Mouse (Mus musculus): ENCODE data around the gene Enox1.
A peak's percentile ranks its signal among the peaks of the same experiment; 100 is the strongest.
"Not testable (repeated sequence)": the region's sequence is repeated elsewhere in the genome, so short reads cannot be mapped to it uniquely, and the experiment has no call there.

Enox1 gene

GRCm38 (mm10) chr14:77156222-77156910 lies at the start of gene Enox1:
Gene Enox1, plus strand, starts transcription at chr14:77156763.
- peak; percentile 85 for DNase-seq (ENCODE audit: low spot score)

- DNase-seq (ENCODE audit: low spot score), result not testable (repeated sequence)
Measured at GRCm38 (mm10) chr14:77110622-77111021, 45.9 kb upstream of the Enox1 start.

GRCm38 (mm10) chr14:77130612-77131011 lies 26.0 kb upstream of the Enox1 start:
- no peak for DNase-seq (ENCODE audit: low spot score)

- DNase-seq (ENCODE audit: low spot score), result no peak
Measured at GRCm38 (mm10) chr14:77136936-77137335, 19.6 kb upstream of the Enox1 start.

DNA sequence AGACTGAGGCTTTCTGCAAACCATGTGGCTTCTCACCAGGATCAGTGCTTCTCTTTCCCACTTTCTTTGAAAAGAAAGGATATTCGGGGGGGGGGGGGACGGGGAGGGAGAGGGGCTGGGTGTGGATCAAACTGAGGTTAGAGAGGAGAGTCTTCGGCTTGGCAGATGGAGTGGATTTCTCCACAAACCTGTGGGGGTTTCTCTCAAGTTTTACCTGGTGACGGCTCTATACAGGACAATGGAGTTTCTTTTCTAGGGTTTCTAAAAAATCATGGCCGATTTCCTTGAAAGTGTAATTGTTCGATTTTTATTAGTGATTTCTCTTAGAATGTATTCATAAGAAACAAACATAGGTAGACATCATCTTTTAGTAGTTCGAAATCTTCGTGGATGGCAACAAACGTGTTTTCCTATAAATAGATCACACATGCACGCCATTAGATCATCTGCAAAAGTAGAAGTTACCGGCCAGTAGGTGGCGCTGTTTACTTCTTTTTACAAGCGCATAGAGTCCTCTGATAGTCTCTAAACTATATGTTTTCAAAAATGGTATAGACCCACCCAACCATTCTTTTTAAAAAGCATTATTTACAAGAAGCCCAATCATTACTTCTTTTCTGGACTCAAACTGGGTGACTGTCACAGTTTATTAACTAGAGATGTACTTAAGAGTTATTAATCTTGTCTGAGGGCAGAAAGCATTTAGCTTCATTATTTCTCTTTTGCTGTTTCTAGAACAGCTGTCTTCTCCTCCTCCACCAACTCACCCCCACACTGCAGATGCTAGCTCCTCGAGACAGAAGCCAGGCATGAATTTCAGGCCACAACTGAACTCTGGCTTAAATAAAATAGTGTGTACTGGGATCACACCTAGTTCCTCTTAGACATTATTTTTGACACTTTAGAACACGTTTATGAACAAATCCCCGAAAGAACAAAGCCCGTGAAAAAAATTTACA lies 15.0 kb upstream of the Enox1 start:
- DNase-seq (ENCODE audit: low spot score), result peak; percentile 90

DNA sequence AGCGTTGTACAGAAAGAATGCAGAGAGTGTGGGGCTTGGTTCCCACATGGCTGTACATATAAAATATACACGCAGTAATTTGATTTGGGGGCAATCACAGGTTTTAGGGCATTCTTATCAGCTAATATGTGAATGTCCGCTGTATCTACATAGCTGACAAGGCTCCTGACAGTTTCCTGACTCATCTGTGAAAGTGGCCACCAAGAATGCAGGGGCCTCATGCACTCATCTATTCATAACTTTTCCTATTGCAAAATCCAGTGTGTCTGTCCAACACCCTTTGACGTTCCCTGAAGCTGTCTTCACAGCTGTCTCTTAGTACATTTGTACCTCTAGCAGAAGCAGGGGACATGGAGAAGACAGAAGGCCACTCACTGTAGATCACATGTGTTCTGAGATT lies 11.5 kb upstream of the Enox1 start:
- DNase-seq (ENCODE audit: low spot score), result no peak

GRCm38 (mm10) chr14:77147635-77148034 lies 8.9 kb upstream of the Enox1 start:
- no peak for DNase-seq (ENCODE audit: low spot score)

DNA sequence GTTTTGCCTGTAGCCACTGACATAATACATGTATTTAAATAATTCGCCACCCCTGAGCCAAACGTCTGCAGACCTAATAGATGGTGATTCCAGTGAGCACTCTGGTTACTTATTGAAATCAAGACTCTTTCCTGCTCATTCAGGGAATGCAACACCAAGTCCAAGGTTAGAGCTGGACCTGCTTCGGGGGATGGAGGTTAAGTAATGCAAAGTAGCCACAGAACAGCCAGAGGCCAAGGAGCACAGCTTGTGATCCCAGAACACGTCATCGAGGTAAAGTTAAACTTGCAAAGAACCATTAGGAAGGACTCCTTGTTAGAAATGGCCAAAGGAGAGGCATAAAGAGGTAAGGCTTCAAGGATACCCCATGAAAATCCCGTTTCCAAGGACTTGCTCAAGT lies 6.0 kb upstream of the Enox1 start:
- DNase-seq (ENCODE audit: low spot score), result no peak

DNA sequence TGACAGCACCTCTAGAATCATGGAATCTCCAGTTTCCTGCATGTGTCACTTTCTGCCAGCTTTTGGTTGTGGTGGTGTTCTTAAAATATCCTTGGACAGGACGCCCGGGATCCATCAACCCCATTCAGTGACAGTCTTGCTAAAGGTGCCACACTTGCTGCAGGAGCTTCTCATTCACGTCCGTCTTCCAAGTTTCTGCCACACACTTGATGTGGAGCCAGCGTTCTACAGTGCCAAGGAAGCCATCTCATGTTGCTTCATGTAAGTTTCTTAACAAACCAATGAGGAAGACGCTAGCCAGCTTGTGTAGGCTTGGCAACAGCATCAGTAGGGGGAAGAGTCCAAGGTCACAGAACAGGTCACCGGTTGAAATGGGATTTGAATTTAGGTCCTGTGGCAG lies 5.1 kb upstream of the Enox1 start:
- DNase-seq (ENCODE audit: low spot score), result no peak

DNA sequence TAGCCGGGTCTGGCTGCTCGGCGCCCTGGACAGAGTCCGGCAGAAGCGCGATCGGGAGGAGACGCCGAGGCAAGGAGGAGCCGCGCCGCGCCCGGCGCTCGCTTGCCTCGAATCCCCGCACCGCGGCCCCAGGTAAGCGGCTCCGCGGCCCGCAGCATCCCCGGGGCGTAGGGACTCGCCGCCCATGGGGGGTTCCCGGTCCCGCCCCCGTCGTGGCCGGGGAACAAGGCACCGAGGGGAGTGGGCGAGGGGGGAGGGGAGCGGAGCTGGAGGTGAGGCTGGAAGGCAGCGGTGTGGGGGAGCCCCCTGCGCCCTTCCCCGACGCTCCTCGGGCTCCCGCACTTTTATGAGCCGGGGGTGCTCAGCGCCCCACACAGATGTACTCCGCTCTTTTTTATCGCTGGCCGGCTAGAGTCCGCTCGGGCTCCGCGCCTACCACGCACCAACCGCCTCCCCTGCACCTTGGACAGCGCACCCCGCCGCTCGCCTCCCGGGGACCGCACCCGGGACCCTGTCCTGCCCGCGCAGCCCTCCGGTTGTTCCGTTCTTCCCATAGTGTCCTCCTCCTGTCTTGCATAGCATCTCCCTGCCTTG lies 445 bp downstream of the Enox1 start:
- peak; percentile 66 for DNase-seq (ENCODE audit: low spot score)

- peak; percentile 84 for DNase-seq (ENCODE audit: low spot score)
Measured at GRCm38 (mm10) chr14:77157505-77157911, 945 bp downstream of the Enox1 start.

DNA sequence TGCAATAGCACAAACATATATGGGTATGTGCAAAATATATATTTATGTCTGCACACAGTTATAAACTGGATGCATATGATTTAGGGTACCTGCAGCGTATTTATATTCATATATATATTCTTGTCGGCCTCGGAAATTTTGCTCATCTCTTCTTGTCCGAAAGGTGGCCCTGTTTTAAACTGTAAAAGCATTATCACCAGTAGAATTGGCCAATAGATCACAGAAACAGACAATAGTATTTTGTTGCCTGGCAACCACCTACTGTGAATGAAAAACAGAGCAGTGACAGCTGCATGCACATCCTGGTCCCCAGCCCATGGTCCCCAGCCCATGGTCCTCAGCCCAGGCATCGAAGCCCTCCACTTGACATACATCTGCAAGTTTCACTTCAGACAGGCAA lies 2.8 kb downstream of the Enox1 start:
- DNase-seq (ENCODE audit: low spot score), result no peak

DNA sequence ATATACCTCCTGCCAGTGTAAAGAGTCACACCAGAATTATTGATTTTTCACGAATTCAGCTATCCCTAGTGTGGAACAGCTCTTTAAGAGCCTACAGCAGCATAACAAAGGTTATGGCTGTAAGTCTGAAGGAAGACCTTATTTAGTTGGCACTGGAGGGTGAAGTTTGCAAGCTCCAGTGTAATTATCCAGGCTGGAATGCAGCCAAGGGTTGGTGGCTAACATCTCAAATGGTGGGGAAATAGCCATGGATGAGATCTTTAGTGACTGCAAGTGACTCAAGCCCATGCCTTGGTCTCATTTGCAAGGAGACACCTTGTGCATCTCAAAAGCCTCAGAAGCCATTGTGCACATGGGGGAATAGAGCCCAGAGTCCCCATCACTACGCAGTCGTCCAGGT lies 5.9 kb downstream of the Enox1 start:
- no peak for DNase-seq (ENCODE audit: low spot score)

DNA sequence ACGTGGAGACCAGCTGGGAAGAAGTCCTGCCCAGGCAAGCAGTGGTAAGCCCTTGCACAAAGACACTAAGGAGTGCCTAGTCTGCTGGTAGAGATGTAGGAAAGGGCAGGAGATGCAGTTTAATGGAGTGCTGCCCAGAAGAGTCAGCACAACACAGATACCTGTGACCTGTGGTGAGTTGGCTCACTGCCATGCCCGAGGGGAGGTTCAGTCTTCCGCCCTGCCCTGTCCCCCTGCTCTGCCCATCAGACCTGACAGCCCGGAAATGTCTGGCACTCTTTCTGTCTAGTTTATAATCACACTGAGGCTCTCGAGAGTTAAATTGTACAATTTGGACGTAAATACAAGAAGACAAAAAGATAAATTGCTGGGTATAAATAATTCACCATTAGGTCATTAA lies 7.8 kb downstream of the Enox1 start:
- DNase-seq (ENCODE audit: low spot score), result peak; percentile 48

DNA sequence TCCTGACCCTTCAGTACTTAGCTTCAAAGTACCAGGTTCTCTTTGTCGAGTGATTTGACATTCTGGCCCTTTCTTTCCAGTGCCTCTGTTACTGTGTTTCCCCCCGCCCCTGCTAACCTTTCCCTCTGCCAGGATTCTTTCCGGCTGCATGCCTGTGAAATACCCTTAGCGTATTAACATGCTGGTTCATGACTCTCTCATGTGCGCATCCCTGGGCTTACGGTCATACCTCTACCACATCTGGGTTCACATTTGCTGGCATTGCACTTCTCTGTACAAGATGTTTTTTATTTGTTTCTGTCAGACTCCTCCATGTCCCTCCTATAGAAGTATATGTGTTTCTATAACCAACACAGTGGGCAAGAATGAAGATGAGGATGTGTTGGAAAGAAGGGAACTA lies 11.6 kb downstream of the Enox1 start:
- DNase-seq (ENCODE audit: low spot score), result no peak

DNA sequence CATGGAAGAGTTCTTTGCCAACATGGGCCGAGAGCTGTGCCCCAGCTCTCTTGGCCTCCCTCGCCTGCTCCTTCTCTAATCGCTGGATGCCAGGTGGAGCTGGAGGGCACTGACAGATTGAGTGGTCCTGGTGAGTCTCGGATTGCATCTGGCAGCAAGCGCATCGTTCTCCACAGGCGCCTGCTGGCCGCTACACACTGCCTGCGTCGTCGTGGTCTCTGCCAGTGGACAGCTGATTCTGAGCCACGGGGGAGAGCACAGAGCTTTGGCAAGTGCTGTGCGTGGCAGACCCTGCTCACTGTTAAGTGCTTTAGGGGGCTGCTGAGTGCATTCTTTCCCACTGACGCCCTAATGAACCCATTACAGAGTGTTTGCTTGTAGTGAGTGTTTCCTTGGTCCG lies 17.9 kb downstream of the Enox1 start:
- no peak for DNase-seq (ENCODE audit: low spot score)

DNA sequence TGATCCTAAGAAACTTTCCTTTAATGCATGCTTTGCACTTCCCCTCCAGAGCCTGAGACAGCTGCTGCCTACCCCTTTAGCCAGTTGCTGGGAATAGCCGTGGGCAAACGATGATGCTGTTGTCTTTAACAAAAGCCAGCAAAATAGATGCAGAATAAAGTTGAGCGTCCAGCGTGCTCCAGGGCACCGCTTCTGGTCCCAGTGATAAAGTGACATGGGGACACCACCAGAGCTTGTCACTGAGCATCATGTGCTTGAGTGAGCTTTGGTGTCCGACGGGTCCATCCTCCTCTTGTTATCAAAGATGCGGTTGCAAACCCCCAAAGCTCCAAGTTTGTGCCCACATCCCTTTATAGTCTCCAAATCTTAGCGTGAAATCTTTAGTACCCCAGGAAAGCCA lies 18.4 kb downstream of the Enox1 start:
- no peak for DNase-seq (ENCODE audit: low spot score)

- no peak for DNase-seq (ENCODE audit: low spot score)
Measured at GRCm38 (mm10) chr14:77180241-77180640, 23.7 kb downstream of the Enox1 start.

- no peak for DNase-seq (ENCODE audit: low spot score)
Measured at GRCm38 (mm10) chr14:77180753-77181374, 24.3 kb downstream of the Enox1 start.

GRCm38 (mm10) chr14:77183491-77183890 lies 26.9 kb downstream of the Enox1 start:
- DNase-seq (ENCODE audit: low spot score), result no peak

- DNase-seq (ENCODE audit: low spot score), result no peak
Measured at GRCm38 (mm10) chr14:77190158-77190557, 33.6 kb downstream of the Enox1 start.

- DNase-seq (ENCODE audit: low spot score), result no peak
Measured at GRCm38 (mm10) chr14:77195314-77196020, 38.9 kb downstream of the Enox1 start.

All from testis, postnatal 10 days (tissue).